Mouse (Mus musculus) lung, adult 2 months (tissue): ENCODE results near the gene Zfp697.
"Not testable (repeated sequence)": the region's sequence is repeated elsewhere in the genome, so short reads cannot be mapped to it uniquely, and the experiment has no call there.

Source experiments
- CTCF ChIP-seq: fragments of 200-500 bp; IDR thresholded peaks from 2 replicates; pipeline ENCODE4 v1.5.1; 2011; ENCODE audit warnings: mild to moderate bottlenecking, low read length, control low read depth; ENCODE audit not compliant: insufficient read depth
- POLR2A ChIP-seq: fragments of 200-500 bp; IDR thresholded peaks from 2 replicates; pipeline ENCODE4 v1.6.1; 2011; ENCODE audit warnings: low read depth, mild to moderate bottlenecking, control low read depth, low read length, borderline replicate concordance; ENCODE audit errors: extremely low read depth

- TF ChIP-seq POLR2A, CTCF: not testable (repeated sequence)
These were observed 234.5 kb downstream of the Zfp697 start for GRCm38 (mm10) chr3:98616786-98617185.
